Mouse (Mus musculus): ENCODE data around the gene Edf1. TPM values are rescaled to one million over a fixed set of nuclear protein-coding genes. Genes with fewer than 3 reads are reported as not detected.

The Edf1 gene
- total and polyA plus RNA-seq, 3 experiments = 109 to 570 (median 126) TPM

DNA sequence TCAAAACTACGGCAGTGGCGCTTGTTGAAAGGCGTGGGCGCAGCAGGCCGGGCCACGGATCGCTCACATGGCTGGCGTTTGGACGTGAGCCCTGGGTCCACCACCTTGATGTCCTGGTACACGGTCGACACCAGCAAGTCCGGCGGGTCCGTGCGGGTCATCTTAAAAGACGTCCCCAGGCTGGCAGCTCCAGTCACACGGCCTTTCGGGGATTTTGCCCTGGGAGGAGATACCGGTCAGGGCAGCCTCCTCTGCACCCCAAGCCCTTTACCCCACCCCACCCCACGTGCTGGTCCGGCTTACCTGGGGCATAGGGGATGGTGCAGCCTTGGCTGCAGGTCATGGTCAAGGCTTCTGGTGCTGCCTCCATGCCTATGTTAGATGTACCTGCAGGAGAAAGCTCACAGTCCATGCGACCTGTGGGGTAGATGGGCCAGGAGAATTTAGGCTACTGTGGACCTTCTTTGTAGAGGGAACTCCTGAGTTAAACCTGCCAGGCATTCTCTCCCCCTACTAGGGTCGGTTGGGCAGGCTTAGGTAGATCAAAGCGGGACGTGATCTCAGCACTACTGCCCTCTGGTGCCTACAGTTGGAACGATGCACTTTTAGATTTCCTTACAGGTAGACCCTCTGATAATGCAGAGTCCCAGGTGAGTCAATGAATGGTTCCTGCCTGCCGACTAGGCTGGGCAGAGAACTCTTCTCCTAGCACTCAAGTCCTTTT is 22.3 kb downstream of the Edf1 start:
- Histone ChIP-seq H3K4me3 (ENCODE audit: low read depth, low read length) (peak overlapping the region; percentile 44; the same call in 1 of the 2 replicates), H3K27me3 (ENCODE audit: insufficient read depth, low read length) (peaks cover 4% of the 10 kb centered on the region; the same call in 1 of the 2 replicates), H3K36me3 (replicated peaks) (peaks cover 31% of the 10 kb centered on the region), H3K4me1 (ENCODE audit: insufficient read depth, low read depth, low read length) (peaks cover 37% of the 10 kb centered on the region), H3K9me3 (replicated peaks) (peaks cover 54% of the 10 kb centered on the region)
- TF ChIP-seq CTCF (IDR thresholded peaks at IDR 0.05; ENCODE audit: low read depth, low read length) (no peak), GATA2 (IDR thresholded peaks at IDR 0.05; ENCODE audit: borderline replicate concordance, low read depth, low read length) (no peak), POLR2AphosphoS5 (IDR thresholded peaks at IDR 0.05; ENCODE audit: insufficient replicate concordance, low read depth, low read length) (no peak), GATA1 (IDR thresholded peaks at IDR 0.05; ENCODE audit: borderline replicate concordance, low read length) (no peak), TAL1 (conservative IDR thresholded peaks at IDR 0.05; ENCODE audit: low read depth, low read length) (no peak)
- DNase-seq (ENCODE audit: low spot score) (no peak), ATAC-seq (ENCODE audit: extremely low read depth, insufficient number of reproducible peaks, low FRiP score, poor library complexity, severe bottlenecking) (no peak)

DNA sequence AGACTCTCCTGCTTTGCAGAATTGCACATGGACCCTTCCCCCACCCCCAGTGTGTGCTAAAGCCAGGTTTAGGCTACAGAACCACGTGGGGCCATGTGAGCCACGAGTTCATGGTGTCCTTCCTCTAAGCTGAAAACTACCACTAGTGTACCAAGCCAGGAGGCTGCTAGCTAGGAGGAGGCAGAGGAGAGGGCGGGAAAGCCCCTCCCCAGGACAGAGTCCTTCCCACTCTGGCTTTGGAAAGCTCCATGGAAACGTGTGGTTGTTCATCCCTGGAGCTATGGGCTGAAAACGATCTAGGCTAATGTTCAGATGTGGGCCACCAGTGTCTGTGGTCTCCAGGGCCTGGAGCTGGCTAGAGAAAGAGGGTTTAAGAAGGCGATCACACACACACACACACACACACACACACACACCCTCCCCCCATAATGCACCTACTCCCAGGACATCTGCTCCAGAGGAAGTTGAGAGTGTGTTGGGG is 23.0 kb downstream of the Edf1 start:
- H3K27me3 ChIP-seq (ENCODE audit: insufficient read depth, low read length) = peaks cover 4% of the 10 kb centered on the region; the same call in 1 of the 2 replicates
- H3K4me3 ChIP-seq (ENCODE audit: low read depth, low read length) = no peak overlapping the region
- TF ChIP-seq GATA1 (IDR thresholded peaks at IDR 0.05; ENCODE audit: borderline replicate concordance, low read length) (no peak), GATA2 (IDR thresholded peaks at IDR 0.05; ENCODE audit: borderline replicate concordance, low read depth, low read length) (no peak), CTCF (IDR thresholded peaks at IDR 0.05; ENCODE audit: low read depth, low read length) (no peak), POLR2AphosphoS5 (IDR thresholded peaks at IDR 0.05; ENCODE audit: insufficient replicate concordance, low read depth, low read length) (no peak), TAL1 (conservative IDR thresholded peaks at IDR 0.05; ENCODE audit: low read depth, low read length) (no peak)
- ATAC-seq (ENCODE audit: extremely low read depth, insufficient number of reproducible peaks, low FRiP score, poor library complexity, severe bottlenecking) (no peak), DNase-seq (ENCODE audit: low spot score) (no peak)
- peaks cover 30% of the 10 kb centered on the region for H3K4me1 ChIP-seq (ENCODE audit: insufficient read depth, low read depth, low read length)
- peaks cover 39% of the 10 kb centered on the region for H3K36me3 ChIP-seq (replicated peaks)
- H3K9me3 ChIP-seq (replicated peaks) = peaks cover 50% of the 10 kb centered on the region

GRCm38 (mm10) chr2:25581294-25581864 is 23.7 kb downstream of the Edf1 start, which contains the start of gene Ajm1:
Gene Ajm1 (minus strand): TSS chr2:25581757.
- Histone ChIP-seq H3K36me3 (replicated peaks) (peaks cover 46% of the 10 kb centered on the region), H3K4me3 (ENCODE audit: low read depth, low read length) (0 out of 2 replicates have a peak within 1 kb of the TSS, but pooled peaks have one; percentile 18), H3K27me3 (ENCODE audit: insufficient read depth, low read length) (peaks cover 4% of the 10 kb centered on the region; the same call in 1 of the 2 replicates), H3K9me3 (replicated peaks) (peaks cover 43% of the 10 kb centered on the region), H3K4me1 (ENCODE audit: insufficient read depth, low read depth, low read length) (peaks cover 28% of the 10 kb centered on the region)
- ATAC-seq (ENCODE audit: extremely low read depth, insufficient number of reproducible peaks, low FRiP score, poor library complexity, severe bottlenecking) (no peak), DNase-seq (ENCODE audit: low spot score) (peak; percentile 75)
- TF ChIP-seq CTCF (IDR thresholded peaks at IDR 0.05; ENCODE audit: low read depth, low read length) = peak; percentile 79
- no peak for TF ChIP-seq TAL1 (conservative IDR thresholded peaks at IDR 0.05; ENCODE audit: low read depth, low read length)

- H3K27me3 ChIP-seq (ENCODE audit: insufficient read depth, low read length) = peaks cover 4% of the 10 kb centered on the region; the same call in 1 of the 2 replicates
- no peak overlapping the region for H3K4me3 ChIP-seq (ENCODE audit: low read depth, low read length)
- TF ChIP-seq POLR2AphosphoS5 (IDR thresholded peaks at IDR 0.05; ENCODE audit: insufficient replicate concordance, low read depth, low read length) (no peak), GATA1 (IDR thresholded peaks at IDR 0.05; ENCODE audit: borderline replicate concordance, low read length) (no peak), TAL1 (conservative IDR thresholded peaks at IDR 0.05; ENCODE audit: low read depth, low read length) (no peak), GATA2 (IDR thresholded peaks at IDR 0.05; ENCODE audit: borderline replicate concordance, low read depth, low read length) (no peak), CTCF (IDR thresholded peaks at IDR 0.05; ENCODE audit: low read depth, low read length) (no peak)
- DNase-seq (ENCODE audit: low spot score) (no peak), ATAC-seq (ENCODE audit: extremely low read depth, insufficient number of reproducible peaks, low FRiP score, poor library complexity, severe bottlenecking) (no peak; the same call in 1 of the 2 replicates)
- H3K4me1 ChIP-seq (ENCODE audit: insufficient read depth, low read depth, low read length) = peaks cover 28% of the 10 kb centered on the region
- H3K36me3 ChIP-seq (replicated peaks) = peaks cover 51% of the 10 kb centered on the region
- peaks cover 38% of the 10 kb centered on the region for H3K9me3 ChIP-seq (replicated peaks)
Observed at GRCm38 (mm10) chr2:25581901-25582301, 24.3 kb downstream of the Edf1 start.

DNA sequence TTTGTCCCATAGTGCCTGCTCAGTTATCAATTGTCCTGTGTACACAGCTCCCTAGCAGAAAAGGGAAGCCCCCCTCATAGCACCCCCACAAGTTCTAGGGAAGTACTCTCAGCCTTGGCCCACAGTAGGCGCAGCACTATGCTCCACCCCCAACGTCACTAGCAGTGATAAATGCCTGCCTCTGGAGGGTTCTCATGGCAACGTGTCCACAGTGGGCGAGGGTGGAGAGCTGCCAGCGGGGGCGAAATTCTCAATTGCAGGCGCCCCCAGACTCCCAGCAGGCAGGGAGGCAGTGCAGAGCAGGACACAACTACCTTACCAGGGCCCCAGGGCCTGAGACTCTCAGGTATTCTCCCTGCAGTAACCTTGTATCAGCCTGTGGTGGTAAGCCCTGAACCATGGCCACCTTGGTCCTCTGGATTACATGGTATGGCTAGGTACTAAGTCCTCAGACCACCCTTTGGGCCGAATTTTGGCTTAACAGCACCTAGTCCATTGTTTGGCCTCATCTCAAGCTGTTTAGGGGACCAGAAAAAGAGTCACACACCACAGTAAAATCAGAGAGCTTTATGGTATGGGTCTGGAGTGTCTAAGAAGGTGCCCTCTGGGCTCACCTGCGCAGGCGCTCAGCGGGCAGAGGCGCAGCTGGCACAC is 24.9 kb downstream of the Edf1 start:
- no peak for TF ChIP-seq TAL1 (conservative IDR thresholded peaks at IDR 0.05; ENCODE audit: low read depth, low read length)
- no peak for TF ChIP-seq CTCF (IDR thresholded peaks at IDR 0.05; ENCODE audit: low read depth, low read length)
- no peak for TF ChIP-seq POLR2AphosphoS5 (IDR thresholded peaks at IDR 0.05; ENCODE audit: insufficient replicate concordance, low read depth, low read length)
- no peak for TF ChIP-seq GATA1 (IDR thresholded peaks at IDR 0.05; ENCODE audit: borderline replicate concordance, low read length)
- no peak for TF ChIP-seq GATA2 (IDR thresholded peaks at IDR 0.05; ENCODE audit: borderline replicate concordance, low read depth, low read length)
- no peak overlapping the region for H3K4me3 ChIP-seq (ENCODE audit: low read depth, low read length)
- peaks cover 58% of the 10 kb centered on the region for H3K36me3 ChIP-seq (replicated peaks)
- DNase-seq (ENCODE audit: low spot score) (no peak), ATAC-seq (ENCODE audit: extremely low read depth, insufficient number of reproducible peaks, low FRiP score, poor library complexity, severe bottlenecking) (no peak)
- peaks cover 31% of the 10 kb centered on the region for H3K9me3 ChIP-seq (replicated peaks)
- H3K4me1 ChIP-seq (ENCODE audit: insufficient read depth, low read depth, low read length) = peaks cover 28% of the 10 kb centered on the region
- H3K27me3 ChIP-seq (ENCODE audit: insufficient read depth, low read length) = peaks cover 4% of the 10 kb centered on the region; the same call in 1 of the 2 replicates

GRCm38 (mm10) chr2:25583120-25583481 is 25.5 kb downstream of the Edf1 start:
- Histone ChIP-seq H3K4me1 (ENCODE audit: insufficient read depth, low read depth, low read length) (peaks cover 28% of the 10 kb centered on the region), H3K27me3 (ENCODE audit: insufficient read depth, low read length) (peaks cover 4% of the 10 kb centered on the region; the same call in 1 of the 2 replicates), H3K9me3 (replicated peaks) (peaks cover 26% of the 10 kb centered on the region), H3K4me3 (ENCODE audit: low read depth, low read length) (no peak overlapping the region), H3K36me3 (replicated peaks) (peaks cover 63% of the 10 kb centered on the region)
- ATAC-seq (ENCODE audit: extremely low read depth, insufficient number of reproducible peaks, low FRiP score, poor library complexity, severe bottlenecking) = no peak
- DNase-seq (ENCODE audit: low spot score) = no peak
- TF ChIP-seq GATA1 (IDR thresholded peaks at IDR 0.05; ENCODE audit: borderline replicate concordance, low read length) (no peak), POLR2AphosphoS5 (IDR thresholded peaks at IDR 0.05; ENCODE audit: insufficient replicate concordance, low read depth, low read length) (no peak)
